Mouse (Mus musculus): Measurements from ENCODE around the gene Acy3.

DNA sequence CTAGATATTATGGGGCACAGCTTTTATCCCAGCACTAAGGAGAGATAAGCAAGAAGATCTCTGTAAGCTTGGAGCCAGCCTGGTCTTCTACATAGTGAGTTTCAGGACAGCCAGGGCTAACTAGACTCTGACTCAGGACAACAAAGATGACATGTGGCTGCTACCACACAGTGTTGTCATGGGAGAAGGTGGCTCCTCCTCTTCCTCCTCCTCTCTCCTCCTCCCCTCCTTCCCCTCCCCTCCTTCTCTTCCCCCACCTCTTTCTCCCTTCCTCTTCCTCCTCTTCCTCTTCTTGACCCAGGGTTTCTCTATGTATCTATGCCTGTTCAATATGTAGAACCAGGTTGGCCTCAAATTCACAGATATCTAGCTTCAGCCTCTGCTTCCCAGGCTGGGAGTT, 34.9 kb upstream of the Acy3 start:
- TF ChIP-seq CTCF (IDR thresholded peaks at IDR 0.05; ENCODE audit: low read depth) (no peak), EP300 (IDR thresholded peaks at IDR 0.05; ENCODE audit: low read depth) (no peak)
